Mouse (Mus musculus) midbrain, postnatal 0 days (tissue): ENCODE results near the gene Prickle1. TPM values are rescaled to one million over a fixed set of nuclear protein-coding genes. Genes with fewer than 3 reads are reported as not detected.

Source experiments
- ATAC-seq: fragments of 200-750 bp; cut with Nextera tagmentation; 2 replicates; pipeline ENCODE4 v1.8.0; 2017; ENCODE audit warnings: moderate number of reproducible peaks, mild to moderate bottlenecking, moderate TSS enrichment, moderate library complexity; ENCODE audit not compliant: low FRiP score
- DNase-seq: peaks from one replicate; pipeline ENCODE4 v3.0.0-alpha.2; 2015; ENCODE audit warnings: low spot score
- H3K27ac ChIP-seq: fragments of 300-500 bp; sonication (generic); 2 replicates; pipeline ENCODE4 v1.5.1; 2014; ENCODE audit warnings: low read depth, mild to moderate bottlenecking, low read length, mixed read lengths
- H3K27me3 ChIP-seq: fragments of 300-500 bp; sonication (generic); 2 replicates; pipeline ENCODE4 v1.6.1; 2014; ENCODE audit warnings: low read length, control low read depth, mixed read lengths; ENCODE audit not compliant: insufficient read depth
- H3K36me3 ChIP-seq: fragments of 300-500 bp; sonication (generic); 2 replicates; pipeline ENCODE4 v1.6.1; 2014; ENCODE audit warnings: low read length, control low read depth, mixed read lengths; ENCODE audit not compliant: insufficient read depth
- H3K4me1 ChIP-seq: fragments of 300-500 bp; sonication (generic); 2 replicates; pipeline ENCODE4 v1.6.1; 2014; ENCODE audit warnings: mild to moderate bottlenecking, control low read depth, antibody characterized with exemption, low read length, mixed read lengths; ENCODE audit not compliant: insufficient read depth
- H3K4me2 ChIP-seq: fragments of 300-500 bp; sonication (generic); 2 replicates; pipeline ENCODE4 v1.6.1; 2014; ENCODE audit warnings: low read depth, mild to moderate bottlenecking, low read length, mixed read lengths; ENCODE audit not compliant: poor library complexity, severe bottlenecking
- H3K4me3 ChIP-seq: fragments of 300-500 bp; sonication (generic); 2 replicates; pipeline ENCODE4 v1.5.1; 2014; ENCODE audit warnings: low read depth, mild to moderate bottlenecking, low read length, moderate library complexity
- H3K9ac ChIP-seq: fragments of 300-500 bp; sonication (generic); replicated peaks from 2 replicates; pipeline ENCODE4 v1.6.1; 2014; ENCODE audit warnings: mild to moderate bottlenecking, low read length, moderate library complexity, mixed read lengths; ENCODE audit not compliant: poor library complexity, severe bottlenecking
- H3K9me3 ChIP-seq: fragments of 300-500 bp; sonication (generic); 2 replicates; pipeline ENCODE4 v1.6.1; 2016; ENCODE audit warnings: low read length, control low read depth
- CTCF ChIP-seq: IDR thresholded peaks from 2 replicates; pipeline ENCODE4 v1.5.1; 2016; ENCODE audit warnings: antibody characterized with exemption, mild to moderate bottlenecking
- WGBS: fragments of 180-500 bp; shearing (Covaris S2); extraction: QIAGEN DNeasy Blood & Tissue Kit; methylation state at CpG from one replicate; pipeline ENCODE4 v1.1.7; 2014; 5-methylcytosine and 5-hydroxymethylcytosine counted together
- polyA plus RNA-seq: library from polyadenylated mRNA; unstranded; fragments of >200 nt; fragmentation: Nextera tagmentation; extraction: Ambion mirVana; gene quantifications from 2 replicates; pipeline ENCODE4 v1.2.1, GENCODE M21; 2015
- total RNA-seq: library from RNA; depleted of rRNA; stranded (reverse); fragments of >200 nt; gene quantifications from 2 replicates; pipeline ENCODE4 v1.2.3, GENCODE M21; 2014; rRNA removed

Gene Prickle1
- 14.6 and 16.3 TPM in 2 replicates for total RNA-seq
- polyA plus RNA-seq = 13.7 and 14.5 TPM in 2 replicates

DNA sequence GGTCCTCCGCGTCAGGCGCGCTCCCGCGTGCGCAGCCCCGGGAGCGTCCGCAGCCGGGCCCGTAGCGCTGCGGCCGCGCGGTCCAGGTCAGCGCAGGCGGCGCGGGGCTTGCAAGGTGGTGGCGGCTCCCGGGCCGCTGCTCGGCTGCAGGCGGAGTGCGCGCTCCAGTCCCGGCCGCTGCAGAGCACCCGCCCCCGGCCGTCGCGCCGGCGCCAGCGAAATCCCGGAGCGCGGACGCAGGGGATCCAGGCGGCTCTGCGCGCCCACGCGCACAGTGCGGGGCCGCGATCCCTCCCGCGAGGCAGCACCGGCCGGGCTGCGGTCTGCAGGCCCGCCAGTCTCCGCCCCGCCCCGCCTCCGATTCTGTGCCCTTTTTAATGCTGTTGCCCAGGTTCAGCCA, at the start of gene Prickle1:
Gene Prickle1, minus strand, starts transcription at position 146 of the 400 bp plus-strand sequence.
- H3K27me3 ChIP-seq = no peaks in the 10 kb centered on the region
- peak within 1 kb of the TSS; percentile 55 for H3K4me3 ChIP-seq
- H3K9me3 ChIP-seq = no peaks in the 10 kb centered on the region
- ATAC-seq (peak; percentile 93), DNase-seq (peak; percentile 91)
- H3K4me1 ChIP-seq = peaks cover 9% of the 10 kb centered on the region; the same call in 1 of the 2 replicates
- peak within 1 kb of the TSS; percentile 88 for H3K4me2 ChIP-seq
- no peaks in the 10 kb centered on the region for H3K36me3 ChIP-seq
- peak within 1 kb of the TSS; percentile 90 for H3K9ac ChIP-seq
- no peak for TF ChIP-seq CTCF
- WGBS = under 1% methylated on average over 55 of the region's 60 CpGs
- H3K27ac ChIP-seq = peak within 1 kb of the TSS; percentile 71

DNA sequence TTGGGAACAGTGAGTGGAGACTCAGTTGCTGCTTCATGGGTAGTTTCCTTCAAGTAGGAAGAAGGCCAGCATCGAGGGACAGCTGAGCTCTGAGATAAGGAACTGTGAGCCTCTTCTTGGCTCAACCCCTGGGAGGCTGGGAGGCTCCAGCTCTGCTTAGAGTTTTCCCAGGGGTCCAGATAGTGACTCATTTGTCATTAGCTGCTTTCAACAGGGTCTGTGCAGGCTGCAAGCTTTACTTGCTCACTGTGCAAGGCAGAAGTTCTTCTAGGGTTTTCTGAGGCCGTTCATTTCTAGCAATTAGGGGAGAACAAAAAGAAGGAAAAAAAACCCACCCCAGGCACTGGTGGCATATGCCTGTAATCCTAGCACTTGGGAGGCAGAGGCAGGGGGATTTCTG, 44.5 kb upstream of the Prickle1 start:
- 90% methylated on average over 2 of the region's 2 CpGs for WGBS

DNA sequence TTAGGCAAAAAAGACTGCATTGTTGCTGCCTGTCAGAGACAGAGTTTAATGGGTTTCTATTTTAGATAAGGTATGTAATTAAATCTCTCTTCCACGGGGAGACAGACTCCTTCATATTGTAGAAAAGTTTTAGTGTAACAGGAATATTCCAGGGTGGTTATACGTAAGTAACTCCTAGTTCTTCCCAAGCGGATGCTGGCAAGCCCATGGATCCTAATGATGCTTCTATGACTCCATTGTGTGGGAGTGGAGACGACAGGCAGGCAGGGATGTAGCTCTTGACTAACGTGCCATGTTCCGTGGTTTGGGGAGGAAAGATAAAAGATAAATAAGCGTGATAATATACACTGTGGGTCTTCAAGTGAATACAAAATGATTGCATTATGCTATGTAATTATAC, 41.3 kb upstream of the Prickle1 start:
- no peaks in the 10 kb centered on the region for H3K9me3 ChIP-seq
- H3K9ac ChIP-seq = no peak overlapping the region
- no peak overlapping the region for H3K4me3 ChIP-seq
- H3K27me3 ChIP-seq = no peaks in the 10 kb centered on the region
- ATAC-seq (no peak), DNase-seq (no peak)
- H3K36me3 ChIP-seq = no peaks in the 10 kb centered on the region
- H3K4me2 ChIP-seq = no peak overlapping the region
- no peak for TF ChIP-seq CTCF
- no peak overlapping the region for H3K27ac ChIP-seq
- WGBS = 72% methylated on average over 7 of the region's 7 CpGs
- H3K4me1 ChIP-seq = no peaks in the 10 kb centered on the region

More for the DNA sequence above, 44.5 kb upstream of the Prickle1 start:
- Histone ChIP-seq H3K4me2 (no peak overlapping the region), H3K27ac (no peak overlapping the region), H3K4me3 (no peak overlapping the region), H3K9me3 (no peaks in the 10 kb centered on the region), H3K36me3 (no peaks in the 10 kb centered on the region), H3K9ac (no peak overlapping the region), H3K4me1 (no peaks in the 10 kb centered on the region), H3K27me3 (no peaks in the 10 kb centered on the region)
- no peak for TF ChIP-seq CTCF
- ATAC-seq (no peak), DNase-seq (no peak)

DNA sequence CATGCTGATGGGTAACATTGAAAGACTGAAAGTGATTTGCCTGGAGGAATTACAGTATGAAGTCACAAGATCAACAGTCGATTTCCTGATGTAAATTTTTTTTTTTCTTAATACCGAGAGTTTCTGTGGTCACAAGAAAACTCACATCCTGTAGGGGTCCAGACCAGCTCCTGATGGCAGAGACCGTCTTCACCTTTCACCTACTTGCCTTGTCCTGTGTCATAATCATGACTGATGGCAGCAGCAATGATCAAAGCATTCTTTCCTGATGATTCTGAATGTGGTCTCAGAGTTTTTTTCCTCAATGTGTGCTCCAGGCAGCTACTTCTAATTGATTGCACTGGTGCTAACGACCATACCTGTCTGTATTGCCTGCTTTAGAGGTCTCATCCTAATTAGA, 39.9 kb upstream of the Prickle1 start:
- TF ChIP-seq CTCF = no peak
- no peak overlapping the region for H3K4me2 ChIP-seq
- no peaks in the 10 kb centered on the region for H3K4me1 ChIP-seq
- WGBS = 62% methylated on average over 4 of the region's 4 CpGs
- H3K36me3 ChIP-seq = no peaks in the 10 kb centered on the region
- DNase-seq (no peak), ATAC-seq (no peak)
- no peak overlapping the region for H3K4me3 ChIP-seq
- no peaks in the 10 kb centered on the region for H3K27me3 ChIP-seq
- no peak overlapping the region for H3K27ac ChIP-seq
- H3K9me3 ChIP-seq = no peaks in the 10 kb centered on the region
- H3K9ac ChIP-seq = no peak overlapping the region

DNA sequence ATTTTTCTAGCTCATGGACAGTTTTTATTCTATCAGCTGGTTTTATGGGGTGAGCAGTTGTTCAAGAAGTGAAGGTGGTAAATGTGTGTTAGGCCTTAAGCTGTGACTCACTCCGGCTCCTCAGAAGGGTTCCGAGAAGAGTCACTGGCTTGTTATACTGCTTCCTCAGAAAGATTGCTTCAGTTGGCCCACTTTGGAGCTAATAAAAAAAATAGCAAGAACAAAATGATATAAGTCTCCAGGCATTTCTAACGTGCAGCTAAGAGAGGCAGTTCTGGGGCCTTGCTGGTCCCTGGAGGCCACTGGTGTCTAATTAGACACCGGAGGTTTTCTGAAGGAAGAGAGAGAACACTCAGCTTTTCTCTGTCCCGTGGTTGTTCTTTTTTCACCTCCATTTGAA, 38.8 kb upstream of the Prickle1 start:
- Histone ChIP-seq H3K9me3 (no peaks in the 10 kb centered on the region), H3K27ac (no peak overlapping the region), H3K4me1 (no peaks in the 10 kb centered on the region), H3K4me3 (no peak overlapping the region), H3K9ac (no peak overlapping the region), H3K36me3 (no peaks in the 10 kb centered on the region), H3K4me2 (no peak overlapping the region), H3K27me3 (no peaks in the 10 kb centered on the region)
- DNase-seq = no peak
- 67% methylated on average over 5 of the region's 5 CpGs for WGBS
- no peak for ATAC-seq
- TF ChIP-seq CTCF = no peak

DNA sequence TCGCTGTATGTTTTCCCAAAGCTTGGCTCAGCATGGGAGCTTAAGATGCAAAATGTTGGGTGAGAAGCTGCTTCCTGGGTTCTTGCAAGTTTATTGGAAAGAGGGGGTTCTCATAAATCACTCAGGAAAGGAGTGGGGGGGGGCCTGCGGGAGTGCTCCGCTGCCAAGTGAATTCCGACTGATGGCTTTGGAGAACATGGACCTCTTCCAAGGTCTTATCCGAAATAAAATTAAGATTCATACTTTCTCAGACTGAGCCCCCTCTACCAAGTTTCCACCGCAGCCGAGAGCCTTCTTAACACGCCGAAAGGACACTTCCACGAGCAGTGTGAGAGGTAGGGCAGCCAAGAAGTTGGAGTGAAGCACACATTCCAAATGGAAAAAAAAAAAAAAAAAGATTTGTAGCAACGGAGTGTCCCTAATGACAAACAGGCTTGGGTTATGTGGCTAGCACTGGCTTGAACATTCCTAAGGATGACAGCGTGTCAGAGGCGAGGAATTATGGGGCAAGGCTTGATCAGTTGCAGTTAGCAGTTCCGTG, 34.4 kb upstream of the Prickle1 start:
- Histone ChIP-seq H3K4me1 (no peaks in the 10 kb centered on the region), H3K9ac (no peak overlapping the region), H3K4me3 (no peak overlapping the region), H3K27me3 (no peaks in the 10 kb centered on the region), H3K4me2 (no peak overlapping the region), H3K9me3 (no peaks in the 10 kb centered on the region), H3K27ac (no peak overlapping the region), H3K36me3 (no peaks in the 10 kb centered on the region)
- no peak for TF ChIP-seq CTCF
- WGBS = 93% methylated on average over 14 of the region's 14 CpGs
- ATAC-seq = no peak
- DNase-seq = no peak
